Mouse (Mus musculus): ENCODE measurements around the gene Pctp.

GRCm38 (mm10) chr11:89970726-89971125 is 32.0 kb downstream of the Pctp start:
- TF ChIP-seq CTCF (conservative IDR thresholded peaks at IDR 0.05; ENCODE audit: low read length) (no peak), NANOG (IDR thresholded peaks at IDR 0.05; ENCODE audit: borderline replicate concordance, low read length) (no peak), POU5F1 (IDR thresholded peaks at IDR 0.05; ENCODE audit: borderline replicate concordance, low read length) (no peak)
